Mouse (Mus musculus) thymus, adult 2 months (tissue): ENCODE measurements at regions not wholly inside any gene's neighbourhood (a gene's known extent, or its start where the extent isn't known, plus 50 kb on each side); places are given as distances from the start of the nearest gene placed in this dataset.

Experiments used
- DNase-seq: peaks from one replicate; pipeline ENCODE4 v3.0.0; 2021
- H3K27ac ChIP-seq: fragments of 200-500 bp; 2 replicates; pipeline ENCODE4 v1.5.1; 2012; ENCODE audit warnings: low read length, control low read depth; ENCODE audit not compliant: control insufficient read depth, insufficient read depth
- H3K27me3 ChIP-seq: fragments of 200-500 bp; 2 replicates; pipeline ENCODE4 v1.6.1; 2012; ENCODE audit warnings: mild to moderate bottlenecking, low read length, moderate library complexity, mixed read lengths; ENCODE audit not compliant: control insufficient read depth, insufficient read depth
- H3K36me3 ChIP-seq: fragments of 200-500 bp; 2 replicates; pipeline ENCODE4 v1.6.1; 2012; ENCODE audit warnings: mild to moderate bottlenecking, low read length, moderate library complexity; ENCODE audit not compliant: control insufficient read depth, insufficient read depth
- H3K4me1 ChIP-seq: fragments of 200-500 bp; replicated peaks from 2 replicates; pipeline ENCODE4 v1.6.1; 2012; ENCODE audit warnings: low read length; ENCODE audit not compliant: control insufficient read depth, insufficient read depth
- H3K4me3 ChIP-seq: fragments of 200-500 bp; 2 replicates; pipeline ENCODE4 v1.5.1; 2012; ENCODE audit warnings: mild to moderate bottlenecking, low read length, control low read depth, moderate library complexity; ENCODE audit not compliant: control insufficient read depth, insufficient read depth
- CTCF ChIP-seq: fragments of 200-500 bp; IDR thresholded peaks from 2 replicates; pipeline ENCODE4 v1.5.1; 2012; ENCODE audit warnings: mild to moderate bottlenecking, control low read depth, low read length, moderate library complexity, borderline replicate concordance; ENCODE audit not compliant: control insufficient read depth, poor library complexity, insufficient read depth; ENCODE audit errors: extremely low read depth
- POLR2A ChIP-seq: fragments of 200-500 bp; IDR thresholded peaks from 2 replicates; pipeline ENCODE4 v1.6.1; 2012; ENCODE audit warnings: mild to moderate bottlenecking, low read length, control low read depth, moderate library complexity; ENCODE audit not compliant: control insufficient read depth, poor library complexity, insufficient read depth; ENCODE audit errors: extremely low read depth
- WGBS: fragments of 180-500 bp; shearing (Covaris S2); methylation state at CpG from one replicate; pipeline ENCODE4 v1.1.7; 2018; 5-methylcytosine and 5-hydroxymethylcytosine counted together

DNA sequence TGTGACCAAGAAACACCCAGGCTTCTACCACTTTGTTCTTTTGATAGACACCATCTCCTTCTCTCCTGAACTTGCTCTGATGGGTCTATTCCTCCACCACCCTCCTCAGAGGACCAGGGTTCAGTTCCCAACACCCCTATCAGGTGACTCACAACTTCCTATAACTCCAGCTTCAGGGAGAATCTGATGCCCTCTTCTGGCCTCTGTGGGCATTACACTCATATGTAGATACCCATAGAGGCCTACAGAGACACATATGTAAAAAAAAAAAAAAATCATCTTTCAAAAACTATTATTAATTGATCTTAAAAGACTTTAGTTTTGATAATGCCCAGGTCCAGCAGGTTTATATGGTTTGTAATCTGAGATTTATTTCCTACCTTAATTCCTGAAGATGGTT is 505.9 kb upstream of the Tmem132c start:
- Histone ChIP-seq H3K4me1 (no peaks in the 10 kb centered on the region), H3K27me3 (no peaks in the 10 kb centered on the region), H3K4me3 (no peak overlapping the region), H3K27ac (no peak overlapping the region), H3K36me3 (no peaks in the 10 kb centered on the region)
- DNase-seq = no peak
- TF ChIP-seq POLR2A (no peak), CTCF (no peak)

DNA sequence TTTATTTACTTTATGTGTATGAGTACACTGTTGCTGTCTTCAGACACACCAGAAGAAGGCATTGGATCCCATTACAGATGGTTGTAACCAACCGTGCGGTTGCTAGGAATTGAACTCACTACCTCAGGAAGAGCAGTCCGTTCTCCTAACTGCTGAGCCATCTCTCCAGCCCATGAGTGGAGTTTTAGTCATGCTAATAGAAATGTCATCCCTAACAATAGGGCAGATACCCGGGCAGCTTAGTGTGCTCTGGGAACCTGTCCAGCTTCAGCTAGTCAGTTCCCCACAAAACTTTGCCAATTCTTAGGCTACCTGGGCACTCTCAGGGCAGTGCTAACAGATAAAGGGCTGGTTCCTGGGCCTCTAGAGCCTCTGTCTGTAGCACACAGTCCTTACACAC is 503.9 kb upstream of the Tmem132c start:
- Histone ChIP-seq H3K27ac (no peak overlapping the region), H3K4me3 (no peak overlapping the region), H3K36me3 (no peaks in the 10 kb centered on the region), H3K4me1 (no peaks in the 10 kb centered on the region), H3K27me3 (no peaks in the 10 kb centered on the region)
- no peak for DNase-seq
- WGBS = 77% methylated on average over 4 of the region's 4 CpGs
- no peak for TF ChIP-seq POLR2A
- no peak for TF ChIP-seq CTCF

DNA sequence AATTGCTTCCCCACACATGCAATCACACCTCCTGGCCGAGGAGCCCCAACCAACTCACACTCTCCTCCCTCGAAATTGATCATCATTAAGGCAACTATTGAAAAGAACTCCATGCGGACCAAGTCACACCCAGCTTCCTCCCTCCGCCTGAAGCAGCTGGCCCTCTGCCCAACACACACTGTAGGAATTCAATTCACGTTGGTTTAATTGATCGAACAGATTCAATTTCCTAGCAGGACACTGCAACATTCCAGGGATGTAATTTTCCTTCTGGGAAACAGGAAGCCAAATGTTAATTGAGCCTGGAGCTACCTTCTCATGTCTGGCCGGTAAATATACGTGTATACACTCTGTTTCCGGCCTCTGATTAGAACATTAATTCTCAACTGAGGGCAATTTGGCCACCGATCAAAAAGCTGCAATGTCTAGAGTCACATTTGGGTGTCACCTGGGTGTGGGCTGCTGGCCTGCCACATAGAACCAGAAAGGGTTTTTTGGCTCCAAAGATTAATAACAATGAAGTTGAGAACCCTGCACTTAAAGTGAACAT is 500.7 kb upstream of the Tmem132c start:
- TF ChIP-seq CTCF = no peak
- TF ChIP-seq POLR2A = no peak
- H3K27ac ChIP-seq = no peak overlapping the region
- H3K36me3 ChIP-seq = no peaks in the 10 kb centered on the region
- no peak for DNase-seq
- no peak overlapping the region for H3K4me3 ChIP-seq
- no peaks in the 10 kb centered on the region for H3K4me1 ChIP-seq
- no peaks in the 10 kb centered on the region for H3K27me3 ChIP-seq
- 74% methylated on average over 10 of the region's 10 CpGs for WGBS

DNA sequence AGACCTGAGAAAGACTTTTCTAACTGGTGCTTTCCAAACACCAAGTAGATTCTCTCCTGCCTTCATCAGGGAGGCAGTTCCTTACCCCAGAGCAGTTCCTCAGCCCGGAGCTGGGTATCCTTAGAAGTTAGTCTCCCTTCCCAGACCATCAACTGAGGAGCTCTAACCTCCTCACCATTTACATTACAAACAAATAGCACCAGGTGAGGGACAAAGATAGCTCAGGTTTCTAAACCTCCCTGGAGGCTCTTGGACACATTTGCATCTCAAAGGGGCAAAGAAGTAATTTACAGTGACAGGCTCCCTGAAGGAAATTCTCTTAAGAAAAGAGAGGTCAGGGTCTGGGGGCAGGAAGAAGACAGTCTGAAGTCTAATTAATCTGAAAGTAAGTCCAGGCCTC is 486.5 kb upstream of the Tmem132c start:
- no peak for DNase-seq
- no peak for TF ChIP-seq CTCF
- no peak for TF ChIP-seq POLR2A
- H3K36me3 ChIP-seq = no peaks in the 10 kb centered on the region
- no peak overlapping the region for H3K27ac ChIP-seq
- H3K4me3 ChIP-seq = no peak overlapping the region
- H3K27me3 ChIP-seq = no peaks in the 10 kb centered on the region
- no peaks in the 10 kb centered on the region for H3K4me1 ChIP-seq
- WGBS = 37% methylated on average over 1 of the region's 1 CpGs

DNA sequence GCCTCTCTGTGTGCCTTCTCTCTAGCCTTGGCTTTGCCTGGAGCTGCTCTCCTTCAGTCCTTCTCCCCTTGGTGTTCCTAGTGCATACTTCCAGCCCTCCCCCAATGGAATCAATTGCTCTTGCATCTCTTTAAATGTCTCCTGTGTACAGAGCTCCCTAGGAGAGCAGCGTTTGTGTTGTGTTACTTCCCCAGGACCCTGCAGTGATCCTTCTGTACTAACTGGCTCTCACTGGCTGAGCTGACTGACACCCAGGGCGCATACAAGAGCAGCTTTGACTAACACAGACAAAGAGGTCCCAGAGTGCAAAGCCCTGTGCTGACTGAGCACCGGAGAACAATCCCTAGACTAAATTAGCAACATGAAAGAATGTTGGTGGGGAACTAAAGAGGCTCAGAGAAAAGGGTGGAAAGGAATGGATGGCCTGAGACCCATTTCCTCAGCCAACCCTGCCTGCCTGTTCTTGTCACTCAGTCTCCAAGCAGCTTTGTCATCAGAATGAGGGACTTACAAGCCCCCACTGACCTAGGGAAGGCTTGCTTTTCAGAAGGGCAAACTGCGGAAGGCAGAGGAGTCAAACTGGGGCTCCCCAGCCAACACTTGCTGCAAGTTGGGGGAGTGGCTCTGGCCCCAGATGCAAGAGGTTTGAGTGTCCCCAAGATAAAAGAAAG is 476.4 kb upstream of the Tmem132c start:
- no peaks in the 10 kb centered on the region for H3K36me3 ChIP-seq
- WGBS = 40% methylated on average over 4 of the region's 4 CpGs
- no peaks in the 10 kb centered on the region for H3K27me3 ChIP-seq
- H3K27ac ChIP-seq = no peak overlapping the region
- TF ChIP-seq CTCF = no peak
- no peak for TF ChIP-seq POLR2A
- DNase-seq = no peak
- H3K4me1 ChIP-seq = no peaks in the 10 kb centered on the region
- no peak overlapping the region for H3K4me3 ChIP-seq

DNA sequence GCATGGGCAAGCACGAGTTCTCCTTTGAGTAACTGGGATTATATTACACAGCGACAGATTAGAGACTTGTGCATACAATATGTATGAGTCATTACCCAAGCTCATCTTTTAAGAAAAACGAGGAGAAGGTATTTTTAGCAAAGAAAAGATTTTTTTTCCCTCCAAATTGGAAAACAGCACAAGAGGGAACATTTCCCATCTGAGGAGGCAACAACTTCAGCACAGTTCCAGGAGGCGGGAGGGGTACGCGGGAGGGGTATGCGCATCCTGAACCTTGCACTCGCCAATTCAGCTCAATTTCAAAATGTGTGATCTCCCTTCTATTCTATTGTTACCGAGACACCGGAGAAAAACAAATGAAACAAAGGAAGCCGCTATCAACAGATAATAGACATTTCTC is 472.6 kb upstream of the Tmem132c start:
- no peaks in the 10 kb centered on the region for H3K4me1 ChIP-seq
- H3K27ac ChIP-seq = no peak overlapping the region
- 44% methylated on average over 11 of the region's 11 CpGs for WGBS
- no peaks in the 10 kb centered on the region for H3K27me3 ChIP-seq
- H3K4me3 ChIP-seq = no peak overlapping the region
- no peak for DNase-seq
- no peak for TF ChIP-seq CTCF
- TF ChIP-seq POLR2A = no peak
- H3K36me3 ChIP-seq = no peaks in the 10 kb centered on the region
